Mouse (Mus musculus) heart, embryonic 16.5 days (tissue): ENCODE measurements around the gene Ocm. TPM values are rescaled to one million over a fixed set of nuclear protein-coding genes. Genes with fewer than 3 reads are reported as not detected.
"Not testable (repeated sequence)": the region's sequence is repeated elsewhere in the genome, so short reads cannot be mapped to it uniquely, and the experiment has no call there.

Experiments used
- ATAC-seq: fragments of 200-750 bp; cut with Nextera tagmentation; replicated peaks from 2 replicates; pipeline ENCODE4 v1.8.0; 2017; ENCODE audit warnings: moderate number of reproducible peaks; ENCODE audit not compliant: insufficient read depth, low FRiP score; ENCODE audit errors: extremely low read depth
- H3K27ac ChIP-seq: fragments of 300-500 bp; sonication (generic); 2 replicates; pipeline ENCODE4 v1.5.1; 2014; ENCODE audit warnings: mild to moderate bottlenecking, low read length, control low read depth, moderate library complexity
- H3K27me3 ChIP-seq: fragments of 300-500 bp; sonication (generic); 2 replicates; pipeline ENCODE4 v1.6.1; 2014; ENCODE audit warnings: low read length, mixed read lengths; ENCODE audit not compliant: control insufficient read depth, insufficient read depth
- H3K36me3 ChIP-seq: fragments of 300-500 bp; sonication (generic); 2 replicates; pipeline ENCODE4 v1.6.1; 2014; ENCODE audit not compliant: control insufficient read depth, insufficient read depth
- H3K4me1 ChIP-seq: fragments of 300-500 bp; sonication (generic); 2 replicates; pipeline ENCODE4 v1.6.1; 2014; ENCODE audit warnings: low read length, mixed read lengths; ENCODE audit not compliant: control insufficient read depth, insufficient read depth
- H3K4me2 ChIP-seq: fragments of 300-500 bp; sonication (generic); 2 replicates; pipeline ENCODE4 v1.6.1; 2014; ENCODE audit warnings: low read depth, mild to moderate bottlenecking, control low read depth, low read length
- H3K4me3 ChIP-seq: fragments of 300-500 bp; sonication (generic); 2 replicates; pipeline ENCODE4 v1.5.1; 2014; ENCODE audit warnings: mild to moderate bottlenecking, control low read depth, low read length
- H3K9ac ChIP-seq: fragments of 300-500 bp; sonication (generic); 2 replicates; pipeline ENCODE4 v1.6.1; 2014; ENCODE audit warnings: low read length, control low read depth
- H3K9me3 ChIP-seq: fragments of 300-500 bp; sonication (generic); replicated peaks from 2 replicates; pipeline ENCODE4 v1.6.1; 2016; ENCODE audit warnings: low read length; ENCODE audit not compliant: control insufficient read depth
- WGBS: fragments of 180-500 bp; shearing (Covaris S2); extraction: QIAGEN DNeasy Blood & Tissue Kit; methylation state at CpG from one replicate; pipeline ENCODE4 v1.1.7; 2014; 5-methylcytosine and 5-hydroxymethylcytosine counted together
- polyA plus RNA-seq: library from polyadenylated mRNA; unstranded; fragments of >200 nt; fragmentation: Nextera tagmentation; extraction: Ambion mirVana; gene quantifications from 2 replicates; pipeline ENCODE4 v1.2.1, GENCODE M21; 2015

The Ocm gene
- polyA plus RNA-seq, 1 experiment from 2014 or later, result 0.64 TPM

GRCm38 (mm10) chr5:144015312-144015650 lies 11.2 kb downstream of the Ocm start:
- Histone ChIP-seq H3K27me3 (no peaks in the 10 kb centered on the region), H3K4me3 (no peak overlapping the region; the same call in 1 of the 2 replicates), H3K9ac (no peak overlapping the region), H3K27ac (no peak overlapping the region), H3K9me3 (no peaks in the 10 kb centered on the region), H3K4me2 (peak overlapping the region; percentile 57), H3K36me3 (peaks cover 19% of the 10 kb centered on the region), H3K4me1 (peaks cover 4% of the 10 kb centered on the region)
- WGBS, result 77% methylated on average over 3 of the region's 3 CpGs
- no peak for ATAC-seq

- H3K4me1 ChIP-seq, result peaks cover 4% of the 10 kb centered on the region
- H3K9ac ChIP-seq, result peak within 1 kb of the TSS; percentile 93
- peaks cover 19% of the 10 kb centered on the region for H3K36me3 ChIP-seq
- peak within 1 kb of the TSS; percentile 96 for H3K4me3 ChIP-seq
- peak within 1 kb of the TSS; percentile 83 for H3K27ac ChIP-seq
- ATAC-seq, result peak; percentile 99
- peak within 1 kb of the TSS; percentile 65 for H3K4me2 ChIP-seq
- H3K27me3 ChIP-seq, result no peaks in the 10 kb centered on the region
- no peaks in the 10 kb centered on the region for H3K9me3 ChIP-seq
- WGBS, result 4% methylated on average over 47 of the region's 47 CpGs
These were observed 11.7 kb downstream of the Ocm start, which contains the start of gene Ccz1 for GRCm38 (mm10) chr5:144014551-144015311. Gene Ccz1, minus strand, starts transcription at chr5:144014877.

GRCm38 (mm10) chr5:144013366-144014134 lies 12.9 kb downstream of the Ocm start:
- not testable (repeated sequence) for H3K9me3 ChIP-seq, H3K27me3 ChIP-seq, H3K27ac ChIP-seq, ATAC-seq, H3K4me1 ChIP-seq
- peaks cover 30% of the 10 kb centered on the region for H3K36me3 ChIP-seq
- peak overlapping the region; percentile 65 for H3K4me2 ChIP-seq
- WGBS, result 52% methylated on average over 12 of the region's 13 CpGs
- peak overlapping the region; percentile 93; the same call in 1 of the 2 replicates for H3K9ac ChIP-seq
- H3K4me3 ChIP-seq, result peak overlapping the region; percentile 96

GRCm38 (mm10) chr5:144002461-144003192 lies 23.8 kb downstream of the Ocm start:
- Histone ChIP-seq H3K27ac (no peak overlapping the region), H3K9ac (no peak overlapping the region), H3K4me1 (no peaks in the 10 kb centered on the region), H3K27me3 (no peaks in the 10 kb centered on the region), H3K4me3 (no peak overlapping the region), H3K36me3 (peaks cover 52% of the 10 kb centered on the region), H3K9me3 (no peaks in the 10 kb centered on the region), H3K4me2 (no peak overlapping the region)
- no peak for ATAC-seq
- WGBS, result 88% methylated on average over 15 of the region's 15 CpGs

- peaks cover 45% of the 10 kb centered on the region for H3K36me3 ChIP-seq
- no peak for ATAC-seq
- H3K27ac ChIP-seq, result no peak overlapping the region
- H3K4me3 ChIP-seq, result no peak overlapping the region
- H3K4me1 ChIP-seq, result no peaks in the 10 kb centered on the region
- H3K9ac ChIP-seq, result no peak overlapping the region
- H3K27me3 ChIP-seq, result no peaks in the 10 kb centered on the region
- H3K9me3 ChIP-seq, result no peaks in the 10 kb centered on the region
- 80% methylated on average over 1 of the region's 1 CpGs for WGBS
- no peak overlapping the region for H3K4me2 ChIP-seq
These were observed 27.1 kb downstream of the Ocm start for GRCm38 (mm10) chr5:143999409-143999808.

GRCm38 (mm10) chr5:143994632-143995365 lies 31.7 kb downstream of the Ocm start:
- H3K27ac ChIP-seq, result no peak overlapping the region
- no peak overlapping the region for H3K9ac ChIP-seq
- H3K4me1 ChIP-seq, result peaks cover 8% of the 10 kb centered on the region
- 70% methylated on average over 11 of the region's 11 CpGs for WGBS
- no peak overlapping the region for H3K4me2 ChIP-seq
- peaks cover 46% of the 10 kb centered on the region for H3K36me3 ChIP-seq
- H3K27me3 ChIP-seq, result no peaks in the 10 kb centered on the region
- H3K9me3 ChIP-seq, result no peaks in the 10 kb centered on the region
- no peak for ATAC-seq
- no peak overlapping the region for H3K4me3 ChIP-seq

GRCm38 (mm10) chr5:143993849-143994248 lies 32.6 kb downstream of the Ocm start:
- Histone ChIP-seq H3K4me2 (no peak overlapping the region), H3K9me3 (no peaks in the 10 kb centered on the region), H3K4me3 (no peak overlapping the region), H3K4me1 (peaks cover 10% of the 10 kb centered on the region), H3K27ac (peak overlapping the region; percentile 56), H3K9ac (no peak overlapping the region), H3K36me3 (peaks cover 43% of the 10 kb centered on the region), H3K27me3 (no peaks in the 10 kb centered on the region)
- no peak for ATAC-seq
- WGBS, result 61% methylated on average over 5 of the region's 5 CpGs

GRCm38 (mm10) chr5:143993260-143993659 lies 33.2 kb downstream of the Ocm start:
- no peak overlapping the region for H3K4me2 ChIP-seq
- no peaks in the 10 kb centered on the region for H3K27me3 ChIP-seq
- H3K4me3 ChIP-seq, result no peak overlapping the region
- peaks cover 10% of the 10 kb centered on the region for H3K4me1 ChIP-seq
- no peaks in the 10 kb centered on the region for H3K9me3 ChIP-seq
- peaks cover 45% of the 10 kb centered on the region for H3K36me3 ChIP-seq
- peak overlapping the region; percentile 56 for H3K27ac ChIP-seq
- 85% methylated on average over 8 of the region's 8 CpGs for WGBS
- no peak overlapping the region for H3K9ac ChIP-seq
- ATAC-seq, result no peak
